Mouse (Mus musculus): Measurements from ENCODE around the gene Cfap44.

GRCm38 (mm10) chr16:44530829-44531228 lies 136.2 kb downstream of the Cfap44 start:
- no peak for TF ChIP-seq POLR2A (IDR thresholded peaks at IDR 0.05; ENCODE audit: insufficient read length, low read depth)
- no peak for TF ChIP-seq SRF (IDR thresholded peaks at IDR 0.05; ENCODE audit: control insufficient read depth, insufficient read length, low read depth)
